Mouse (Mus musculus) liver, embryonic 13.5 days (tissue): ENCODE results near the gene 9630041A04Rik. TPM values are rescaled to one million over a fixed set of nuclear protein-coding genes. Genes with fewer than 3 reads are reported as not detected.

Source experiments
- ATAC-seq: fragments of 200-750 bp; cut with Nextera tagmentation; 2 replicates; pipeline ENCODE4 v1.8.0; 2017; ENCODE audit warnings: low read depth, mild to moderate bottlenecking, moderate number of reproducible peaks, moderate library complexity
- DNase-seq: peaks from one replicate; pipeline ENCODE4 v3.0.0; 2022
- H3K27ac ChIP-seq: fragments of 300-500 bp; sonication (generic); 2 replicates; pipeline ENCODE4 v1.5.1; 2015; ENCODE audit warnings: moderate library complexity, mild to moderate bottlenecking, inconsistent platforms
- H3K27me3 ChIP-seq: fragments of 300-500 bp; sonication (generic); 2 replicates; pipeline ENCODE4 v1.6.1; 2015; ENCODE audit warnings: mild to moderate bottlenecking, inconsistent platforms
- H3K36me3 ChIP-seq: fragments of 300-500 bp; sonication (generic); 2 replicates; pipeline ENCODE4 v1.6.1; 2015; ENCODE audit warnings: mild to moderate bottlenecking, inconsistent platforms
- H3K4me1 ChIP-seq: fragments of 300-500 bp; sonication (generic); replicated peaks from 2 replicates; pipeline ENCODE4 v1.6.1; 2015; ENCODE audit warnings: inconsistent platforms
- H3K4me2 ChIP-seq: fragments of 300-500 bp; sonication (generic); 2 replicates; pipeline ENCODE4 v1.6.1; 2015; ENCODE audit warnings: inconsistent platforms, mild to moderate bottlenecking, moderate library complexity
- H3K4me3 ChIP-seq: fragments of 300-500 bp; sonication (generic); replicated peaks from 2 replicates; pipeline ENCODE4 v1.5.1; 2015; ENCODE audit warnings: mild to moderate bottlenecking, inconsistent platforms
- H3K9ac ChIP-seq: fragments of 300-500 bp; sonication (generic); 2 replicates; pipeline ENCODE4 v1.6.1; 2015; ENCODE audit warnings: mild to moderate bottlenecking, inconsistent platforms
- H3K9me3 ChIP-seq: fragments of 300-500 bp; sonication (generic); replicated peaks from 2 replicates; pipeline ENCODE4 v1.6.1; 2016; ENCODE audit warnings: inconsistent platforms
- WGBS: fragments of 180-500 bp; shearing (Covaris S2); methylation state at CpG from one replicate; pipeline ENCODE4 v1.1.7; 2015; ENCODE audit not compliant: insufficient replicate concordance; 5-methylcytosine and 5-hydroxymethylcytosine counted together
- polyA plus RNA-seq: library from polyadenylated mRNA; unstranded; fragments of >200 nt; fragmentation: Nextera tagmentation; extraction: Ambion mirVana; gene quantifications from 2 replicates; pipeline ENCODE4 v1.2.1, GENCODE M21; 2015

9630041A04Rik gene
- polyA plus RNA-seq, 1 experiment from 2014 or later: not detected

GRCm38 (mm10) chr9:101877109-101877987 is 15.7 kb downstream of the 9630041A04Rik start:
- no peaks in the 10 kb centered on the region for H3K4me1 ChIP-seq
- H3K9me3 ChIP-seq: no peaks in the 10 kb centered on the region
- ATAC-seq (no peak), DNase-seq (no peak)
- no peaks in the 10 kb centered on the region for H3K27me3 ChIP-seq
- no peak overlapping the region for H3K4me3 ChIP-seq
- 62% methylated on average over 11 of the region's 11 CpGs for WGBS
- H3K4me2 ChIP-seq: no peak overlapping the region
- H3K9ac ChIP-seq: no peak overlapping the region
- H3K27ac ChIP-seq: no peak overlapping the region
- H3K36me3 ChIP-seq: no peaks in the 10 kb centered on the region

GRCm38 (mm10) chr9:101883295-101883694 is 21.7 kb downstream of the 9630041A04Rik start:
- no peaks in the 10 kb centered on the region for H3K27me3 ChIP-seq
- no peak for ATAC-seq
- WGBS: 26% methylated on average over 2 of the region's 2 CpGs
- no peaks in the 10 kb centered on the region for H3K9me3 ChIP-seq
- no peaks in the 10 kb centered on the region for H3K4me1 ChIP-seq
- H3K27ac ChIP-seq: no peak overlapping the region
- no peak for DNase-seq
- H3K9ac ChIP-seq: no peak overlapping the region
- H3K4me2 ChIP-seq: no peak overlapping the region
- no peaks in the 10 kb centered on the region for H3K36me3 ChIP-seq
- no peak overlapping the region for H3K4me3 ChIP-seq

- DNase-seq (no peak), ATAC-seq (no peak)
- Histone ChIP-seq H3K27ac (no peak overlapping the region), H3K4me2 (no peak overlapping the region), H3K27me3 (no peaks in the 10 kb centered on the region), H3K9me3 (no peaks in the 10 kb centered on the region), H3K4me1 (no peaks in the 10 kb centered on the region), H3K9ac (no peak overlapping the region), H3K36me3 (no peaks in the 10 kb centered on the region), H3K4me3 (no peak overlapping the region)
- WGBS: 68% methylated on average over 1 of the region's 1 CpGs
Observed at GRCm38 (mm10) chr9:101897851-101898250, 36.2 kb downstream of the 9630041A04Rik start.

- Histone ChIP-seq H3K4me1 (no peaks in the 10 kb centered on the region), H3K9me3 (no peaks in the 10 kb centered on the region), H3K9ac (no peak overlapping the region), H3K36me3 (no peaks in the 10 kb centered on the region), H3K4me2 (no peak overlapping the region), H3K27ac (no peak overlapping the region), H3K27me3 (no peaks in the 10 kb centered on the region), H3K4me3 (no peak overlapping the region)
- WGBS: 64% methylated on average over 3 of the region's 3 CpGs
- DNase-seq: no peak
- ATAC-seq: no peak
Observed at GRCm38 (mm10) chr9:101903406-101903805, 41.8 kb downstream of the 9630041A04Rik start.

DNA sequence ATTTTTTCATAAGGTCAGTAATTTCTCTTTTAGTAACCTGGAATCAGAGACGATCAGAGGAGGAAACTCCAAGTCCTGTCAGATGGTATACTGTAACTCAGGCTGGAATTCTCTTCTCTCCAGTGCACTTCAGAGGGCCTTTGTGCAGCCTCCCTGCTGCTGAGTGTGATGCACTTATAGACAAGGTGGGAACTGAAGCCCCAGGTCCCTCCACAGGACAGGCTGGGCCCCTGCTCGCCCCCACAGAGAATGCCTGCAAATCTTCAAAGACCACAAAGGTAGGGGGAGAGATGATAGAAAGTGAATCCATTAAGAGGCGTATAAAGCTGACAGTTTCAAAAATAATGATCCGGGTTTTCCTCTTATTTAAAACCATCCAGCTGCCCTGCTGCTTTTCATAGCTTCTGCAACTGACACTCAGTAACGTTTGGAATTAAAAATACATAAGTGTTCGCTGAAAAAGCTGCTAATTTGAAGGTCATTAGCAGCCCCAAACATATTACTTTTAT is 46.2 kb downstream of the 9630041A04Rik start:
- H3K36me3 ChIP-seq: no peaks in the 10 kb centered on the region
- 44% methylated on average over 6 of the region's 6 CpGs for WGBS
- ATAC-seq (no peak), DNase-seq (no peak)
- H3K9ac ChIP-seq: no peak overlapping the region
- H3K4me2 ChIP-seq: no peak overlapping the region
- no peaks in the 10 kb centered on the region for H3K27me3 ChIP-seq
- no peak overlapping the region for H3K27ac ChIP-seq
- H3K4me3 ChIP-seq: no peak overlapping the region
- no peaks in the 10 kb centered on the region for H3K9me3 ChIP-seq
- no peaks in the 10 kb centered on the region for H3K4me1 ChIP-seq

DNA sequence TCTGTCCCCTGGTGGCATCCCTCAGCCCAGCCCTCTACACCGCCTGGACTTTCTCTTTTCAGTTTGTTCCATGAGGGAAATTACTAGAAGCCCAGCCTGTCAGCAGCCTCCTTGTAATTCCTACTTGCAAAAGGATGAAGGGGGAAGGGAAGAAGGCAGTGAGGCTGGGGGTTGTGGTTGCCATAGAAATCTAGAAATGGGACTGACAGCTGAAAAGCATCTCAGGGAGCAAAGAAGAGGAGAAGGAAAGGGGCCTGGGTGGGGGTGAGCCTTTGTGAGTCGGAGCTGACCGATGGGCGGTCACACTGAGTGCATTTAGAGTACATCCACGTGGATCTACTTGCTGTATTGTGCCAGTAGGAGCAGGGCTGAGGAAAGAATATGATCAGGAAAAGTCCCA is 47.2 kb downstream of the 9630041A04Rik start:
- ATAC-seq (no peak), DNase-seq (no peak)
- no peak overlapping the region for H3K4me2 ChIP-seq
- H3K9ac ChIP-seq: no peak overlapping the region
- H3K27ac ChIP-seq: no peak overlapping the region
- no peaks in the 10 kb centered on the region for H3K27me3 ChIP-seq
- 67% methylated on average over 5 of the region's 5 CpGs for WGBS
- H3K36me3 ChIP-seq: no peaks in the 10 kb centered on the region
- no peak overlapping the region for H3K4me3 ChIP-seq
- no peaks in the 10 kb centered on the region for H3K4me1 ChIP-seq
- H3K9me3 ChIP-seq: no peaks in the 10 kb centered on the region

DNA sequence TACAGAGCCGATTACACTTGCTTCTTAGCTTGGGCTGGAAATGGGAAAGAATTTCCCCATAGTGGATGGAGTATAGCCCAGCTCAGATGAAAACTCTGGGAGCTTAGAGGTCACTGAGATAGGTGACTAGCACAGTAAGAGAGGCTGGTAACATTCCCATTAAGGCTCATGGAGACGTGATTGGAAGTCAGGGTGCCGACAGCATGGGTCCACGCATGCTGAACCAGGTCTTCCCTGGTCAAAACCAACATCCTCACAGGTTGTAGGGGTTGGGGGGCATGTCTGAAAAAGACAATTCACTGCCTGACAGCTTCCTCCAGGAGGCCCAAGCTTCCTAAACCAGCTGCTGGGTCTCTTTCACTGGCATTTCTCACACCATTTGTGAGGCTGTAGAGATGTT is 47.9 kb downstream of the 9630041A04Rik start:
- 65% methylated on average over 4 of the region's 4 CpGs for WGBS
- Histone ChIP-seq H3K27me3 (no peaks in the 10 kb centered on the region), H3K4me1 (no peaks in the 10 kb centered on the region), H3K4me2 (no peak overlapping the region), H3K9me3 (no peaks in the 10 kb centered on the region), H3K9ac (no peak overlapping the region), H3K36me3 (no peaks in the 10 kb centered on the region), H3K27ac (no peak overlapping the region), H3K4me3 (no peak overlapping the region)
- DNase-seq (no peak), ATAC-seq (no peak)

DNA sequence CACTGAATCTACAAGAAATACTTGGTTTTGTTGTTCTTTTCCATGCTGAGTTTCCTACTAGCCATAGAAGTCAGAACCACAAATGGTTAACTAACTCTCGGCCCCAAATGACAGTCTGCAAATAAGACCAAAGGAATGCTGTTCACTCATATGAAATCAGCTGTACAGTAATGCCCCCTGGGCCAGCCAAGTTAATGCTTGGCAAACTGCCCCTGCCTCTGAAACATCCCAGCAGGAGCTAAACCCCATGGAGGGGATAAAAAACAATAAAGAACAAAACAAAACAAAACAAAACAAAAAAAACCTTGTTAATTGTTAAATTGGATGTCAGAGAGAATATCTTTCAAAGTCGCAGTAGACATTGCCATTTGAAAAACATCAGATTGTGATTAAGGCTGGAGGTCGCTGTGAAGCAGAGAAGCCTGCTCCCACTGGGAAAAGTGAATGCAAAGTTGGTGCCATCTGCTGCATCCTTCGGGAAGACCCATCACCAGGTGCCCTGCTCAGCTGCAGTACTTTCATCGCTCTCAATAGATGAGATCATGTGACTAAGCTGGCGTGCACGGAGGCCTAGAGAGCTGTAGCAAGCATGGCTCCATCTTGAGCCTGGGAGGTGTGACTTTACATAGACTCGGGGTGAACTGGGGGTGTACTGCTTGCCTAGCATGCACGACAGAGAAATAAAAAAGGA is 49.7 kb downstream of the 9630041A04Rik start:
- no peak for ATAC-seq
- no peak for DNase-seq
- Histone ChIP-seq H3K4me3 (no peak overlapping the region), H3K9ac (no peak overlapping the region), H3K27me3 (no peaks in the 10 kb centered on the region), H3K4me2 (no peak overlapping the region), H3K9me3 (no peaks in the 10 kb centered on the region), H3K4me1 (no peaks in the 10 kb centered on the region), H3K36me3 (no peaks in the 10 kb centered on the region), H3K27ac (no peak overlapping the region)
- 51% methylated on average over 9 of the region's 9 CpGs for WGBS

- no peak overlapping the region for H3K27ac ChIP-seq
- ATAC-seq: no peak
- no peaks in the 10 kb centered on the region for H3K4me1 ChIP-seq
- H3K4me3 ChIP-seq: no peak overlapping the region
- no peak overlapping the region for H3K9ac ChIP-seq
- WGBS: 66% methylated on average over 2 of the region's 2 CpGs
- DNase-seq: no peak
- H3K9me3 ChIP-seq: no peaks in the 10 kb centered on the region
- H3K36me3 ChIP-seq: no peaks in the 10 kb centered on the region
- H3K4me2 ChIP-seq: no peak overlapping the region
- H3K27me3 ChIP-seq: no peaks in the 10 kb centered on the region
Observed at GRCm38 (mm10) chr9:101915082-101915481, 53.4 kb downstream of the 9630041A04Rik start.

DNA sequence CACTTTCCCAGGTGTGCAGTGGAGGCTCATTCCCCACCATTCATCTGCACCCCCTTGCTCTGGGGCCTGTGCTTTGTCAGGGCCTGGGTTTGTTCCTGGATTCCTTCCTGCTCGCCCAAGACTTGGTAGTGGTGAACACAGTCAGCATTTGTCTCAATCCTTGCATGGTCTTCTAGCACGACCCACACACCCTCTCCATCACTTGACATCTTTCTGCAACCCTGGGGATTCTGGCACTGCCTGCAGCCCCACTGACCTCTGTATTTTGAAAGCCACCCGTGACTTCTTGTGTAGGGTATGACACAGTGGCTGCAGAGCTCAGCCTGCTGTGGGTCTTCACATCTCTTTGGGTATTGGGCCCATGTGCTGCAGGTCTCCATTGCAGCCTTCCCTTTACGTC is 57.1 kb downstream of the 9630041A04Rik start:
- no peaks in the 10 kb centered on the region for H3K36me3 ChIP-seq
- H3K4me2 ChIP-seq: no peak overlapping the region
- no peak for DNase-seq
- H3K9ac ChIP-seq: no peak overlapping the region
- no peaks in the 10 kb centered on the region for H3K9me3 ChIP-seq
- WGBS: 48% methylated on average over 4 of the region's 4 CpGs
- no peaks in the 10 kb centered on the region for H3K27me3 ChIP-seq
- H3K4me3 ChIP-seq: no peak overlapping the region
- no peak for ATAC-seq
- no peak overlapping the region for H3K27ac ChIP-seq
- H3K4me1 ChIP-seq: no peaks in the 10 kb centered on the region

- WGBS: 69% methylated on average over 5 of the region's 5 CpGs
- no peaks in the 10 kb centered on the region for H3K36me3 ChIP-seq
- no peak overlapping the region for H3K27ac ChIP-seq
- H3K4me2 ChIP-seq: no peak overlapping the region
- DNase-seq (no peak), ATAC-seq (no peak)
- H3K9ac ChIP-seq: no peak overlapping the region
- no peaks in the 10 kb centered on the region for H3K27me3 ChIP-seq
- no peaks in the 10 kb centered on the region for H3K4me1 ChIP-seq
- H3K9me3 ChIP-seq: no peaks in the 10 kb centered on the region
- H3K4me3 ChIP-seq: no peak overlapping the region
Observed at GRCm38 (mm10) chr9:101919324-101919723, 57.7 kb downstream of the 9630041A04Rik start.
